Mouse (Mus musculus) neutrophil, adult 5-6 weeks (primary cell): ENCODE measurements at regions not wholly inside any gene's neighbourhood (a gene's known extent, or its start where the extent isn't known, plus 50 kb on each side); places are given as distances from the start of the nearest gene placed in this dataset.

ENCODE experiments used
- ATAC-seq: fragments of 151-379, 151-347 bp; 2 replicates; pipeline ENCODE4 v1.8.0; 2017; ENCODE audit warnings: mild to moderate bottlenecking, moderate TSS enrichment; ENCODE audit not compliant: insufficient number of reproducible peaks, poor library complexity, low FRiP score, severe bottlenecking; ENCODE audit errors: extremely low read depth

GRCm38 (mm10) chr2:128414588-128415240 lies 176.3 kb upstream of the Spdye4c start:
- ATAC-seq, result no peak

- no peak for ATAC-seq
Measured at GRCm38 (mm10) chr2:128416416-128416815, 174.6 kb upstream of the Spdye4c start.

- ATAC-seq, result no peak
Measured at GRCm38 (mm10) chr2:128418960-128419359, 172.0 kb upstream of the Spdye4c start.

GRCm38 (mm10) chr2:128420406-128420805 lies 170.6 kb upstream of the Spdye4c start:
- no peak for ATAC-seq

- peak; percentile 76 for ATAC-seq
Measured at GRCm38 (mm10) chr2:128422677-128423076, 168.3 kb upstream of the Spdye4c start.

GRCm38 (mm10) chr2:128424236-128424635 lies 166.8 kb upstream of the Spdye4c start:
- ATAC-seq, result no peak

- ATAC-seq, result no peak
Measured at GRCm38 (mm10) chr2:128427181-128427880, 163.7 kb upstream of the Spdye4c start.

- peak; percentile 24; the same call in 1 of the 2 replicates for ATAC-seq
Measured at GRCm38 (mm10) chr2:128428154-128428553, 162.9 kb upstream of the Spdye4c start.

- peak; percentile 43 for ATAC-seq
Measured at GRCm38 (mm10) chr2:128428651-128429633, 162.1 kb upstream of the Spdye4c start.

GRCm38 (mm10) chr2:128429786-128430185 lies 161.2 kb upstream of the Spdye4c start:
- ATAC-seq, result peak; percentile 65

GRCm38 (mm10) chr2:128430776-128431291 lies 160.2 kb upstream of the Spdye4c start:
- no peak for ATAC-seq

- no peak for ATAC-seq
Measured at GRCm38 (mm10) chr2:128431751-128432150, 159.3 kb upstream of the Spdye4c start.

GRCm38 (mm10) chr2:128432741-128433140 lies 158.3 kb upstream of the Spdye4c start:
- no peak for ATAC-seq

- no peak for ATAC-seq
Measured at GRCm38 (mm10) chr2:128433553-128434081, 157.4 kb upstream of the Spdye4c start.

- ATAC-seq, result no peak
Measured at GRCm38 (mm10) chr2:128434200-128434977, 156.6 kb upstream of the Spdye4c start.

GRCm38 (mm10) chr2:128436378-128436777 lies 154.6 kb upstream of the Spdye4c start:
- ATAC-seq, result peak; percentile 27; the same call in 1 of the 2 replicates

- no peak for ATAC-seq
Measured at GRCm38 (mm10) chr2:128437698-128438097, 153.3 kb upstream of the Spdye4c start.

- ATAC-seq, result no peak
Measured at GRCm38 (mm10) chr2:128438161-128438822, 152.7 kb upstream of the Spdye4c start.
